Mouse (Mus musculus) lung, adult 18-20 months (tissue): Measurements from ENCODE around the gene Arhgef10l.

Experiments used
- DNase-seq, 2 experiments: peaks; one replicate each; pipeline ENCODE4 v3.0.0; 2022; ENCODE audit warnings: mixed read lengths in 2 of 2

Gene Arhgef10l

GRCm38 (mm10) chr4:140665760-140666159 is at the start of gene Arhgef10l:
Arhgef10l (minus strand) TSS chr4:140666012.
- peak; percentile 86 to 91 for DNase-seq

GRCm38 (mm10) chr4:140714586-140714985 is 48.8 kb upstream of the Arhgef10l start:
- DNase-seq, result no peak

GRCm38 (mm10) chr4:140713480-140714365 is 47.9 kb upstream of the Arhgef10l start:
- peak; percentile 90 to 93 for DNase-seq

DNA sequence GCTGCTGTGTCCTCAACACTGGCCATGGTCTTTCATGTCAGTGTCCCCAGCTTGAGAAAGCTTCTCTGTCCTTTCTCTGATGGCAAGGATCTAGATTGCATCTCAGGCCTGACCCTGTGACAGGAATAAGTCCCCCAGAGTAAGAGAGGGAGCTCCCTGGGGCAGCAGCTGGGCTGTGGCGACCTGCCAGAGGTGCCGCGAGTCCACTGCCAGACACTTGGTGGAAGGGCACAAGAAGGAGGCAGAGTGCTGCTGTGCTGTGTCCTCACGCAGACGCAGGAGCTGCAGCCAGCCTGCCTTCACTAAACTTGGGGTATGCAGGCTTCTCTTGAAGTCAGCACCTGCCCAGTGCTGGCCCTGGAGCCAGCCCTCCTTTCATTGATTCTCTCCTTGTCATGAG is 45.5 kb upstream of the Arhgef10l start:
- no peak for DNase-seq

DNA sequence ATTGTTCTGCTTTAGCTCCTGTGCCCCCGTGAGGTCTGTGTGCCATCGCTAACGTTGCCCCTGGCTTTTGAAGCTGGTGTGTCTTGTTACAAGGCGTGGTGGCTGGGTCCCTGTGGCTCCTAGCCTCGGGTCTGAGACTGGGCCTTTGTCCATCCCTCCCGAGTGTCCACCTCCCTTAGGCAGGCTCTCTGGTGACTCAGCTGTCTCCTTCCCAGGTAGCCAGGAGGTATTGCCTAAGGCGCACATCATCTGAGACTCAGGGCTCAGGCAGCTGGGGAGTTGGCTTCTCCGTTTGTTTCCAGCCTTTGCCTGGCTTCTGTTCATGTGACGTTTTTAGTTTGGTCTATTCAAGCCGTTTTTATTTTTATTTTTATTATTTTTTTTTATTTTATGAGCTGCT is 45.0 kb upstream of the Arhgef10l start:
- DNase-seq, result no peak

GRCm38 (mm10) chr4:140709617-140710016 is 43.8 kb upstream of the Arhgef10l start:
- DNase-seq, result no peak

- no peak for DNase-seq
Observed at GRCm38 (mm10) chr4:140709111-140709510, 43.3 kb upstream of the Arhgef10l start.

DNA sequence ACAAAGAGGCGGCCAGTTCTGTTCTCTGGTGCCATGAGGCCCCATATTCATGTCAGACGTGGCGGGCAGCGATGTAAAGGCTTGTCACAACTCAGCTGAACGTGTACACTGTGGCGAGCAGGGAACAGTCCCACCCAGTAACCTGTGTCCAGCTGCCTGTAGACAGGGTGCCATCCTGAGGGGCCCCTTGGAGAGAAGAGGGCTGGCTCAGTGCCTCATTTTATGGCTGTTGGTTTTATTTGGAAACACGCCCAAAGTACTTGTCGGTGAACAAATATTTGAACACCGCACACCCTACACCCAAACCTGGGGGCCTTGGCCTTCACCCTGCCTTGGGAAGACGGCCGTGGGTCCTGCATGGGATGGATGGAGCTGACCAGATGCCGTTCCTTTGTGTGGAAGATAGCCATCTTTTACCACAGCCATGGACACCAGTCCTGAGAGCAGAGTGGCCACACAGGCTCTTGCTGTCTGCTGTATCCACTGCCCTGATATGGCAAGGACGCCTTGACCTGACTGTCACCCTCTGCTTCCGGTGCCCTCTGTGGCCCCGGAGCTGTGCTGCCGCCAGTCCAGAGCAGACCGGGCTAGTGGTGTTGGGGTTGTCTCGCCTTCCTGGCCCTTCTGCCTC is 42.6 kb upstream of the Arhgef10l start:
- peak; percentile 60 to 78 for DNase-seq

GRCm38 (mm10) chr4:140707615-140708014 is 41.8 kb upstream of the Arhgef10l start:
- no peak for DNase-seq

- DNase-seq, result no peak
Observed at GRCm38 (mm10) chr4:140704166-140704565, 38.4 kb upstream of the Arhgef10l start.

DNA sequence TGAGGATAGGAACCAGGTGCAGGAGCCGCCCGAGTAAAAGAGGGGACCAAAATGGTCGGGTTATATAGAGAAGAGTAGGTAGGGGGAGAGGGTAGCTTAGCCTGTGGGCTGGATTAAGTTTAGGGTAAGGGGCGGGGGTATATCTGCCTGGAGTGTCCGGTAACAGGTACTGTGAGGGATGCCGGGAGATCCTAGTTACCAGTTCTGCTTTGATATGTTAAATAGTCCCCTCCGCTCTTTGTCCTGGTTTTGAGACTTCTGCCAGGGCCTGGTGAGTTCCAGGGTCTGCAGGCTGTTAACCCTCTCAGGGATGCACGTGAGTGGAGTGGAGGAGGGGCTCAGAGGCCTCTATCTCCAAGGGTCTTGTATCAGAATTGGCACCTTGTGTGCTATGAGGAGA is 37.8 kb upstream of the Arhgef10l start:
- DNase-seq, result no peak

- DNase-seq, result peak; percentile 82 to 87
Observed at GRCm38 (mm10) chr4:140702611-140703327, 37.0 kb upstream of the Arhgef10l start.

- DNase-seq, result peak in 1 of 2 experiments; percentile 33
Observed at GRCm38 (mm10) chr4:140701716-140702561, 36.1 kb upstream of the Arhgef10l start.

- peak; percentile 71 to 72 for DNase-seq
Observed at GRCm38 (mm10) chr4:140701049-140701715, 35.4 kb upstream of the Arhgef10l start.

DNA sequence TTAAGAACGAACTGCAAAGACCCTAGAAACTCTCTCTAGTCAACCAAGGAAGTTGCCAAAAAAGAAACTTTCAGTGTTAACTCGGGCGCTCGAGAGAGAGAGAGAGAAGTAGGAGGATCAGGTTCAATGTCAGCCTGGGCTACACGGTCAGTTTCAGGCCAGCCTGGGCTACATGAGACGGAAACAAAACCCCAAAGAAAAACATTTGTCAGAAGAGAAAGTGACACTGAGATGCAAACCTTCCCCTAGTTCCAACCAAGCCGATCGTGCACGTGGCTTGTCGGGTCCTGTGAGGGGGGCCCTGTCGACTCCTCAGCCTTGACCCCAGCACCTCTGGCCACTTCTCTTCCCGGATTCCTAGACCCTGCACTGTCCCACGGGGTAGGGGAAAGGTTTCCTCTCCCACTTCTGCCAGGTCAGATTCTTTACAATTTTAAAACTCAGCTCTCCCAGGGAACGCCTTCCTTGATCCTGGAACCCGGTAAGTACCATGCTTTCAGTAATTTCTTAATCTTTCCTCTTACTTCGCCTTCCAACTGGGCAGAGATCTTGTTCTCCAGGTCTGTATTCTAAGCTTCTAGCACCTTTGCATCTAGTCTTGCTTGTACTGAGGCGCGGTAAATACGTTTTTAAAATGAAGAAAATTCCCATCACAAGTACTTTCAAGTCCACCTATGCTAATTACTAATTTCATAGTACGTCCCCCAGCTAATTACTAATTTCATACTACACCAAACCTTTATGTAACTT is 34.6 kb upstream of the Arhgef10l start, which contains the start of gene Rcc2:
Rcc2 (plus strand) TSS at position 273 of the 750 bp plus-strand sequence.
- DNase-seq, result no peak

GRCm38 (mm10) chr4:140699441-140700127 is 33.8 kb upstream of the Arhgef10l start:
- DNase-seq, result peak; percentile 85 to 90

- DNase-seq, result no peak
Observed at GRCm38 (mm10) chr4:140695675-140696585, 30.1 kb upstream of the Arhgef10l start.

DNA sequence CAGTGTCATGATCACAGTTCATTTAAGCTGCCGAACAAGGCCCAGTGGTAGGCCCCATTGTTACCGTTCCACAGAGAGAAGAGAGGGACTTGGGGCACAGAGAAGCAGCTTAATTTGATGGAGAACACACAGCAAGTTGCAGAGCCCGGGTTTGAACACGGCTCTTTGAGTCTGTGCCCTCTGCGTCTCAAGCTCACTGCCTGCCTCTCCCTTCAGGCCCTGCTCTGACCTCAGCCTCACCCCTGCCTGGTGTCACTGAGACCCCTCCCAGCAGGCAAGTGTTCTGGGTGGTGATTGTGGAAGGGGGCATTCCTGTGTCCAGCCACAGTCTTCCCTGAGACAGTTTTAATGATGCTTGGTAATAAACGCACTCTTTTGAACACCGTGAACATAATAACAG is 29.3 kb upstream of the Arhgef10l start:
- DNase-seq, result no peak

DNA sequence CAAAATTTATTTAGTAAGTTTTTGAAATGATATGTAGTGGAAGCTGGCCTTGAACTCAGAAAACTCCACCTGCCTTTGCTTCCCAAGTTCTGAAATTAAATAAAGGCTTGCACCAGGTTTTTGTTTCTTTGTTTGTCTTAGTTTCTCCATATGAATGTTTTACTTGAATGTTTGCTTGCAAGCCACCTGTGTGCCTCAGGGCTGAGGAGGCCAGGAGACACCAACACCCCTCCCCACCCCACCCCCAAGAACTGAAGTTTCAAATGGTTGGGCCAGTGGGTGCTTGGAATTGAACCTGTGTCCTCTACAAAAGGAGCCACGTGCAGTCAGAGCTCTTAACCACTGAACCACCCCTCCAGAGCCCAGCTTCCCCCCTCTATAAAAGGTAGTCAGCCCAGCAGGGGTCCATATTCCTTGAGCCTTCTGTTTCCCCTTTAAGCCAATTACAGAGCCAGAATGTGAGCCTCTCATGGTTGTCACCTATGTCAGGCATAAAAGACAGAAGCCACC is 28.8 kb upstream of the Arhgef10l start:
- no peak for DNase-seq
